Mouse (Mus musculus): ENCODE results near the gene Capn2. TPM values are rescaled to one million over a fixed set of nuclear protein-coding genes. Genes with fewer than 3 reads are reported as not detected.

Capn2 gene
- 24.1 and 26.1 TPM in 2 replicates for polyA plus RNA-seq (2015; fragmentation: Nextera tagmentation; extraction: Ambion mirVana)

GRCm38 (mm10) chr1:182516758-182517676 is at the start of gene Capn2:
TSS of gene Capn2 (minus strand) at chr1:182517608.
- peak; percentile 77 for ATAC-seq (ENCODE audit: insufficient read depth)
- Histone ChIP-seq H3K9me3 (replicated peaks) (no peaks in the 10 kb centered on the region), H3K27ac (replicated peaks) (peak within 1 kb of the TSS; percentile 51), H3K4me3 (replicated peaks) (peak within 1 kb of the TSS; percentile 60), H3K27me3 (peaks cover 44% of the 10 kb centered on the region), H3K9ac (peak within 1 kb of the TSS; percentile 61), H3K36me3 (replicated peaks) (no peaks in the 10 kb centered on the region), H3K4me2 (peak within 1 kb of the TSS; percentile 59), H3K4me1 (replicated peaks) (peaks cover 22% of the 10 kb centered on the region)
- under 1% methylated on average over 84 of the region's 84 CpGs for WGBS (ENCODE audit: insufficient replicate concordance)

- Histone ChIP-seq H3K27me3 (no peaks in the 10 kb centered on the region), H3K27ac (replicated peaks) (no peak overlapping the region), H3K4me2 (no peak overlapping the region), H3K9me3 (replicated peaks) (no peaks in the 10 kb centered on the region), H3K9ac (no peak overlapping the region), H3K4me1 (replicated peaks) (peaks cover 6% of the 10 kb centered on the region; the same call in 1 of the 2 replicates), H3K36me3 (replicated peaks) (no peaks in the 10 kb centered on the region), H3K4me3 (replicated peaks) (no peak overlapping the region)
- WGBS (ENCODE audit: insufficient replicate concordance): 68% methylated on average over 6 of the region's 6 CpGs
- ATAC-seq (ENCODE audit: insufficient read depth): no peak
Measured at GRCm38 (mm10) chr1:182565351-182565835, 48.0 kb upstream of the Capn2 start.

GRCm38 (mm10) chr1:182564408-182565120 is 47.2 kb upstream of the Capn2 start, which contains the start of gene Capn8:
TSS of gene Capn8 (plus strand) at chr1:182565007.
- no peaks in the 10 kb centered on the region for H3K36me3 ChIP-seq (replicated peaks)
- H3K4me1 ChIP-seq (replicated peaks): peaks cover 6% of the 10 kb centered on the region; the same call in 1 of the 2 replicates
- no peak within 1 kb of the TSS for H3K27ac ChIP-seq (replicated peaks)
- H3K9ac ChIP-seq: no peak within 1 kb of the TSS
- H3K27me3 ChIP-seq: no peaks in the 10 kb centered on the region
- 57% methylated on average over 5 of the region's 5 CpGs for WGBS (ENCODE audit: insufficient replicate concordance)
- no peaks in the 10 kb centered on the region for H3K9me3 ChIP-seq (replicated peaks)
- no peak within 1 kb of the TSS for H3K4me2 ChIP-seq
- no peak for ATAC-seq (ENCODE audit: insufficient read depth)
- no peak within 1 kb of the TSS for H3K4me3 ChIP-seq (replicated peaks)

GRCm38 (mm10) chr1:182562576-182563370 is 45.4 kb upstream of the Capn2 start:
- H3K9ac ChIP-seq: no peak overlapping the region
- H3K4me3 ChIP-seq (replicated peaks): no peak overlapping the region
- no peaks in the 10 kb centered on the region for H3K36me3 ChIP-seq (replicated peaks)
- H3K4me1 ChIP-seq (replicated peaks): peaks cover 6% of the 10 kb centered on the region; the same call in 1 of the 2 replicates
- H3K27me3 ChIP-seq: no peaks in the 10 kb centered on the region
- 30% methylated on average over 16 of the region's 16 CpGs for WGBS (ENCODE audit: insufficient replicate concordance)
- no peak overlapping the region for H3K27ac ChIP-seq (replicated peaks)
- H3K4me2 ChIP-seq: peak overlapping the region; percentile 30
- H3K9me3 ChIP-seq (replicated peaks): no peaks in the 10 kb centered on the region
- ATAC-seq (ENCODE audit: insufficient read depth): peak; percentile 20; the same call in 1 of the 2 replicates

- no peaks in the 10 kb centered on the region for H3K36me3 ChIP-seq (replicated peaks)
- no peak overlapping the region for H3K27ac ChIP-seq (replicated peaks)
- H3K27me3 ChIP-seq: no peaks in the 10 kb centered on the region
- peaks cover 6% of the 10 kb centered on the region; the same call in 1 of the 2 replicates for H3K4me1 ChIP-seq (replicated peaks)
- no peak overlapping the region for H3K4me3 ChIP-seq (replicated peaks)
- no peaks in the 10 kb centered on the region for H3K9me3 ChIP-seq (replicated peaks)
- no peak overlapping the region for H3K4me2 ChIP-seq
- ATAC-seq (ENCODE audit: insufficient read depth): no peak
- H3K9ac ChIP-seq: no peak overlapping the region
- WGBS (ENCODE audit: insufficient replicate concordance): 69% methylated on average over 11 of the region's 11 CpGs
Measured at GRCm38 (mm10) chr1:182561945-182562514, 44.6 kb upstream of the Capn2 start.

GRCm38 (mm10) chr1:182560390-182561098 is 43.1 kb upstream of the Capn2 start:
- H3K9me3 ChIP-seq (replicated peaks): no peaks in the 10 kb centered on the region
- no peak overlapping the region for H3K27ac ChIP-seq (replicated peaks)
- no peaks in the 10 kb centered on the region for H3K27me3 ChIP-seq
- no peaks in the 10 kb centered on the region for H3K36me3 ChIP-seq (replicated peaks)
- no peak overlapping the region for H3K4me3 ChIP-seq (replicated peaks)
- H3K9ac ChIP-seq: no peak overlapping the region
- H3K4me2 ChIP-seq: no peak overlapping the region
- peaks cover 6% of the 10 kb centered on the region; the same call in 1 of the 2 replicates for H3K4me1 ChIP-seq (replicated peaks)
- no peak for ATAC-seq (ENCODE audit: insufficient read depth)
- WGBS (ENCODE audit: insufficient replicate concordance): 17% methylated on average over 3 of the region's 3 CpGs

- Histone ChIP-seq H3K4me3 (replicated peaks) (no peak overlapping the region), H3K36me3 (replicated peaks) (no peaks in the 10 kb centered on the region), H3K4me2 (no peak overlapping the region), H3K27ac (replicated peaks) (no peak overlapping the region), H3K9ac (no peak overlapping the region), H3K9me3 (replicated peaks) (no peaks in the 10 kb centered on the region), H3K27me3 (no peaks in the 10 kb centered on the region), H3K4me1 (replicated peaks) (peaks cover 6% of the 10 kb centered on the region; the same call in 1 of the 2 replicates)
- 79% methylated on average over 11 of the region's 11 CpGs for WGBS (ENCODE audit: insufficient replicate concordance)
- ATAC-seq (ENCODE audit: insufficient read depth): no peak
Measured at GRCm38 (mm10) chr1:182559530-182559929, 42.1 kb upstream of the Capn2 start.

GRCm38 (mm10) chr1:182558271-182558670 is 40.9 kb upstream of the Capn2 start:
- no peaks in the 10 kb centered on the region for H3K9me3 ChIP-seq (replicated peaks)
- peaks cover 6% of the 10 kb centered on the region; the same call in 1 of the 2 replicates for H3K4me1 ChIP-seq (replicated peaks)
- no peak overlapping the region for H3K4me3 ChIP-seq (replicated peaks)
- ATAC-seq (ENCODE audit: insufficient read depth): no peak
- H3K36me3 ChIP-seq (replicated peaks): no peaks in the 10 kb centered on the region
- H3K4me2 ChIP-seq: no peak overlapping the region
- no peak overlapping the region for H3K9ac ChIP-seq
- H3K27me3 ChIP-seq: no peaks in the 10 kb centered on the region
- H3K27ac ChIP-seq (replicated peaks): no peak overlapping the region
- 62% methylated on average over 4 of the region's 4 CpGs for WGBS (ENCODE audit: insufficient replicate concordance)

- WGBS (ENCODE audit: insufficient replicate concordance): 55% methylated on average over 12 of the region's 12 CpGs
- H3K4me2 ChIP-seq: no peak overlapping the region
- no peak overlapping the region for H3K4me3 ChIP-seq (replicated peaks)
- H3K9me3 ChIP-seq (replicated peaks): no peaks in the 10 kb centered on the region
- no peak for ATAC-seq (ENCODE audit: insufficient read depth)
- no peak overlapping the region for H3K27ac ChIP-seq (replicated peaks)
- no peak overlapping the region for H3K9ac ChIP-seq
- no peaks in the 10 kb centered on the region for H3K36me3 ChIP-seq (replicated peaks)
- no peaks in the 10 kb centered on the region for H3K27me3 ChIP-seq
- H3K4me1 ChIP-seq (replicated peaks): no peaks in the 10 kb centered on the region
Measured at GRCm38 (mm10) chr1:182553649-182554375, 36.4 kb upstream of the Capn2 start.
